Mouse (Mus musculus) neural tube, embryonic 11.5 days (tissue): ENCODE results near the gene Gyg. TPM values are rescaled to one million over a fixed set of nuclear protein-coding genes. Genes with fewer than 3 reads are reported as not detected.
"Not testable (repeated sequence)": the region's sequence is repeated elsewhere in the genome, so short reads cannot be mapped to it uniquely, and the experiment has no call there.

Experiments used
- ATAC-seq: fragments of 200-750 bp; cut with Nextera tagmentation; 2 replicates; pipeline ENCODE4 v1.8.0; 2017; ENCODE audit warnings: moderate number of reproducible peaks, mild to moderate bottlenecking, moderate TSS enrichment, moderate library complexity; ENCODE audit not compliant: insufficient read depth, low FRiP score, low TSS enrichment
- DNase-seq: peaks from one replicate; pipeline ENCODE4 v3.0.0-alpha.2; 2015; ENCODE audit warnings: low spot score
- H3K27ac ChIP-seq: fragments of 300-500 bp; sonication (generic); 2 replicates; pipeline ENCODE4 v1.5.1; 2014; ENCODE audit warnings: low read depth, mild to moderate bottlenecking, low read length
- H3K27me3 ChIP-seq: fragments of 300-500 bp; sonication (generic); 2 replicates; pipeline ENCODE4 v1.6.1; 2014; ENCODE audit warnings: mild to moderate bottlenecking, low read length, mixed read lengths; ENCODE audit not compliant: control insufficient read depth, insufficient read depth
- H3K36me3 ChIP-seq: fragments of 300-500 bp; sonication (generic); 2 replicates; pipeline ENCODE4 v1.6.1; 2014; ENCODE audit warnings: mild to moderate bottlenecking, low read length, moderate library complexity, mixed read lengths; ENCODE audit not compliant: control insufficient read depth, insufficient read depth
- H3K4me1 ChIP-seq: fragments of 300-500 bp; sonication (generic); 2 replicates; pipeline ENCODE4 v1.6.1; 2014; ENCODE audit warnings: low read length, mixed read lengths; ENCODE audit not compliant: control insufficient read depth, insufficient read depth
- H3K4me2 ChIP-seq: fragments of 300-500 bp; sonication (generic); 2 replicates; pipeline ENCODE4 v1.6.1; 2014; ENCODE audit warnings: low read depth, mild to moderate bottlenecking, moderate library complexity
- H3K4me3 ChIP-seq: fragments of 300-500 bp; sonication (generic); 2 replicates; pipeline ENCODE4 v1.5.1; 2014; ENCODE audit warnings: low read depth, low read length
- H3K9ac ChIP-seq: fragments of 300-500 bp; sonication (generic); 2 replicates; pipeline ENCODE4 v1.6.1; 2014; ENCODE audit warnings: mild to moderate bottlenecking, low read length
- H3K9me3 ChIP-seq: fragments of 300-500 bp; sonication (generic); 2 replicates; pipeline ENCODE4 v1.6.1; 2016; ENCODE audit warnings: low read length; ENCODE audit not compliant: control insufficient read depth
- WGBS: fragments of 180-500 bp; shearing (Covaris S2); extraction: QIAGEN DNeasy Blood & Tissue Kit; methylation state at CpG from one replicate; pipeline ENCODE4 v1.1.7; 2014; 5-methylcytosine and 5-hydroxymethylcytosine counted together
- polyA plus RNA-seq: library from polyadenylated mRNA; unstranded; fragments of >200 nt; fragmentation: Nextera tagmentation; extraction: Ambion mirVana; gene quantifications from 2 replicates; pipeline ENCODE4 v1.2.1, GENCODE M21; 2014

Gene Gyg
- polyA plus RNA-seq, 1 experiment from 2014 or later = 32.5 TPM

DNA sequence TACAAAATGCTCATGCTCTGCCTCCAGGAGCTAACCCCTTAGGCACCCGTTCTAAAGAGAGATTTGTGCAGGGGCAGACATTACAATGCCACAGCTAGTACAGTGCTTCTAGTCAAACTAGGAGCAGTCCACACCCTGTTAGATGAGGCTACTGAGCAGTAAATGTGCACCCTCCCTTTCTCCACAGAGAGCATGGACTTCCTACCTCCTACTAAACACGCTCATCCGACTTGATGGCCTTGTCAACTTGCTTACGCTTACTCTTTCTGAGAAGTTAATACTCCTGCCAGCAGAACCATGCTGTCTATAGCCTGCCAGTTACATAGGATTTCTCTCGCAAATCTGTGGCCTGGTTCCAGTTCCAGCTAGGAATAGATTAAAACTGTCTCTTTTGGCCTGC, 29.5 kb downstream of the Gyg start:
- ATAC-seq (no peak), DNase-seq (no peak)
- Histone ChIP-seq H3K4me3 (no peak overlapping the region), H3K27me3 (no peaks in the 10 kb centered on the region), H3K9me3 (no peaks in the 10 kb centered on the region), H3K27ac (no peak overlapping the region), H3K4me1 (no peaks in the 10 kb centered on the region), H3K4me2 (no peak overlapping the region), H3K36me3 (no peaks in the 10 kb centered on the region; the same call in 1 of the 2 replicates), H3K9ac (no peak overlapping the region)
- 97% methylated on average over 5 of the region's 5 CpGs for whole genome bisulfite sequencing

DNA sequence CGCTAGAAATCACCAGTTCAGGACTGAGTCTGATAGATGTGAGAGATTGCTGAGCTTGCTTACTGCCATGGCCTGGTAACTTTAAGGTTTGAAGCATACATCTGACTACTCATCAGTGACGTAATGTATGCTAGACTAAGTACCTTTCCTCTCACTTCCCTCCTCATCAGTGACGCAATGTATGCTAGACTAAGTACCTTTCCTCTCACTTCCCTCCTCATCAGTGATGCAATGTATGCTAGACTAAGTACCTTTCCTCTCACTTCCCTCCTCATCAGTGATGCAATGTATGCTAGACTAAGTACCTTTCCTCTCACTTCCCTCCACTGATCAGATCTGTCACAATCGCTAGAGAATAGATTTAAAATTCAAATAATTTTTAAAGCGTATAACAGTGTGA, 33.5 kb downstream of the Gyg start:
- 94% methylated on average over 5 of the region's 5 CpGs for WGBS
- not testable (repeated sequence) for H3K27me3 ChIP-seq, H3K9ac ChIP-seq, H3K27ac ChIP-seq, DNase-seq, H3K36me3 ChIP-seq, H3K4me3 ChIP-seq, H3K4me1 ChIP-seq, ATAC-seq, H3K9me3 ChIP-seq, H3K4me2 ChIP-seq

DNA sequence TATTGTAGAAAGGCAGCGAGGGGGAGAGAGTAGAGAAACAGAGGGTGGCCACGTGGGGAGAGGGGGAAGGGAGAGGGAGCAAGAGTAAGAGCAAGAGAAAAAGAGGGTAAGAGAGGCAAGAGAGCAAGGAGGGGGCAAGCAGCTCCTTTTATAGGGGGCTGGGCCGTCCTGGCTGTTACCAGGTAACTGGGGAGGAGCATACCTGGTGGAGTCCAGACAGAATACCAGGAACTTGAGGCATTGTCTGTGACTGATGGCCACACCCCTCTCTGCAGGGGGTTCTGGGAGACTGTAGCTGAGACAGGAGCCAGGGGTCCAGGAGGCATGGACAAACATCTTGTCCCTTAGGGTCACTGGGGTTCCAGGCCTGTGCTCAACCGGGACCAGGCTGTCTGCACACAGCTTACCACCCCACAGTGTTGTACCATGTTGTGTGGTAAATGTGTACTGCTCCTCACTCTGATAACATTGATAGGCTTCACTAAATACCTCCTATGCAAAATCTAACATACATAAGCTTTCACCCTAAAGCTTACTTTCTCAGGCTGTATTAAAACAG, 35.4 kb downstream of the Gyg start:
- DNase-seq = no peak
- Histone ChIP-seq H3K4me1 (no peaks in the 10 kb centered on the region), H3K36me3 (no peaks in the 10 kb centered on the region; the same call in 1 of the 2 replicates), H3K4me3 (no peak overlapping the region), H3K4me2 (no peak overlapping the region), H3K9ac (no peak overlapping the region), H3K9me3 (no peaks in the 10 kb centered on the region), H3K27ac (no peak overlapping the region), H3K27me3 (no peaks in the 10 kb centered on the region)
- ATAC-seq = no peak
- WGBS = 69% methylated on average over 4 of the region's 4 CpGs

DNA sequence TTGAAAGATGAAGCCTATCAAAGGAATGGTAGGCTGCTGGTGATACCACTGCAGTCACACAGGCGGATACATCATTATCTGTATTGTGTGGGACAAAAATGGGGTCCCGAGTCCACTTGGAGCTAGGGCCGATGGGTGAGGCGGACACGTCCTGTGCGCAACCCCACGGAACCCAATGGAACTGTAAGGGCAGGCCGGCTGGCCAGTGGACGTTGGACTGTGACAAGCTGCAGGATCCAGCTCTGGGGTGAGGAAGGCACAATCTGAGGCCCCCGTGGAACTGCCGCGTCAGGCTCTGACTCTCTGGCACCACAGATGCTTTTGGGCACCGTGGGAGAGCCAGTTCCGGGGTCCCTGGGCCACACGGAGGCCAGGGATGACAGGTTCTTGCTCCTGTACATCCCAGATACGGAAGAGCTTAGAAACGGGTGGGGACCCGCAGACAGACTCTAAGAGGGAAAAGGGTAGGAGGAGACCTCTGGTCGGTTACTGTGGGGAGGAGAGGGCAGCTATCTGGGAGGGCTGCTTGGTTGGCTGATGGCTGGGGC, 36.0 kb downstream of the Gyg start:
- Histone ChIP-seq H3K4me2 (no peak overlapping the region), H3K4me3 (no peak overlapping the region), H3K27ac (no peak overlapping the region), H3K9me3 (no peaks in the 10 kb centered on the region), H3K27me3 (no peaks in the 10 kb centered on the region), H3K36me3 (no peaks in the 10 kb centered on the region; the same call in 1 of the 2 replicates), H3K4me1 (no peaks in the 10 kb centered on the region), H3K9ac (no peak overlapping the region)
- ATAC-seq = no peak
- no peak for DNase-seq
- WGBS = 91% methylated on average over 19 of the region's 19 CpGs

DNA sequence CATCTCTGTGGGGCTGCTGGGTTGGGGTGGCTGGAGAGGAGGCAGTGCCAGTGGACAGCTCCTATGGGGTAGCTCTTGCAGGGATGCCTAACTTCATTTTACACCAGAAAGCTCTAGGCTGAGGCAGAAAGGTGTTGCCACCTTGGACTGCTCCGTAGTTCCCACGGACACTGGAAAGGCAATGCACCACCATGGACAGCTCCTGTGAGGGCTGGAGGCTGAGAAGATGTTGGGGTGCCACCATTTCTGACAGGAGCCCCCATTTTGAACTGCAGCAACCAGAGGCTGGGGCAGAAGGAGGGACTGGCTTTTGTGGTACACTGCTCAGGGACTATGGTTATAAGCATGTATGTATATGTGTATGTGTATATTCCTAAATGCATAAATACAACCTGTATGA, 43.2 kb downstream of the Gyg start:
- DNase-seq (no peak), ATAC-seq (no peak)

DNA sequence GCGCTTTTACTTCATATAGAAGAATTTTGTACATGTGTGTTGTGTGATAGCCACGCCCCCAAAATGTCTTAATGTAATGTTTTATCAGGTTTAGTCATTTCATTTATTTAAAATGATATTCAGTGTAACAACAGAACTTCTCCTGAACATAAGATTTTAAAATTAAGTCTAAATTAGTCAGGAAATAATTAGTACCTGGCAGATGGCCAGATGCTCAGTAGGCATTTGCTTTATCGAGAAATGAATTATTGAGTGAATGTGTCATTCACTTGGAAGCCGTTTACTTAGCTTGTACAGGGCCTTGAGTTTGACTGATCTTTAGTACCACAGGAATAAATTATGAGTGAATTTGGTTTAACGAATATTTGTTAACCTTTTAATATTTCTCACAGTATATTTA, 46.2 kb downstream of the Gyg start:
- no peak overlapping the region for H3K9ac ChIP-seq
- ATAC-seq = no peak

More for the DNA sequence above, 43.2 kb downstream of the Gyg start:
- no peak overlapping the region for H3K4me2 ChIP-seq
- H3K27me3 ChIP-seq = no peaks in the 10 kb centered on the region
- H3K4me3 ChIP-seq = no peak overlapping the region
- H3K36me3 ChIP-seq = peaks cover 2% of the 10 kb centered on the region; the same call in 1 of the 2 replicates
- H3K4me1 ChIP-seq = no peaks in the 10 kb centered on the region
- no peak overlapping the region for H3K9ac ChIP-seq
- WGBS = 93% methylated on average over 2 of the region's 2 CpGs
- H3K9me3 ChIP-seq = no peaks in the 10 kb centered on the region
- H3K27ac ChIP-seq = no peak overlapping the region

DNA sequence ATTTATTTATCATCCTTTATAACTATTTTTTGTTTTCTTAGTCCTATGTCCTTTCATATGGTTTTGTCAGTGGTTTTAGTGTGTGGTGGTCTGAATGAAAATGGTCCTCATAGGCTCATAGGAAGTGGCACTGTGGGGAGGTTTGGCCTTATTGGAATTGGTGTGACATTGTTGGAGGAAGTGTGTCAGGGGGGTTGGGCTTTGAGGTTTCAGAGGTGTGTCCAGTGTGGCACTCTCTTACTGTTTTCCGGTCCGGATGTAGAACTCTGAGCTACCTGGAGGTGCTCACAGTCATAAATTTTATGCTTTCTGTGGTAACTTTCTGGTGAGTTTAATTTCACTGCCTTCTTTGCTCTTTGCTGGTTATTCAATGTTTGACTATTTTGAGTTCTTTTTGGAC, 50.3 kb downstream of the Gyg start:
- WGBS = 88% methylated on average over 2 of the region's 2 CpGs
- no peak overlapping the region for H3K9ac ChIP-seq
- no peak overlapping the region for H3K4me2 ChIP-seq

More for the DNA sequence above, 46.2 kb downstream of the Gyg start:
- Histone ChIP-seq H3K27ac (no peak overlapping the region), H3K4me2 (no peak overlapping the region), H3K4me3 (no peak overlapping the region), H3K36me3 (peaks cover 2% of the 10 kb centered on the region; the same call in 1 of the 2 replicates), H3K4me1 (no peaks in the 10 kb centered on the region), H3K27me3 (no peaks in the 10 kb centered on the region), H3K9me3 (no peaks in the 10 kb centered on the region)
- no peak for DNase-seq
- WGBS = 89% methylated on average over 5 of the region's 5 CpGs

DNA sequence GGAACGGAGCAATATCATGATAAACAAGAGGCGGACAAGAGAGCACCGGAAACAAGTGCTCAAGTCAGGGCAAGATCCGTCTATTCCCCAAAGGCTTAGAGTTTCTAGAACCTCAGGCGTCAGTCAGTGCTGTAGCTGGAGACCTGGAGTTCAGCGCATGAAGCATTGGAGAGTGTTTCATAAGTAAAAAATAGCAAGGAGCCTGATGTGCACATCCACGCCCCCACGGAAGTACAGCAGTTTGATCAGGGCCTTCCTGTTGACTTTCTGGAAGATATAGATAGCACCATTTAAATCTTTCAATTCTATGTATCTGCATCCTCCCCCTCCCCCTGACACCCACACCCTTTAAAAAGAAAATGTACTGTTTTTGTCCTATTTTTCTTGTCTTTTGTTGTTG, 50.8 kb downstream of the Gyg start:
- no peaks in the 10 kb centered on the region for H3K27me3 ChIP-seq
- H3K9me3 ChIP-seq = no peaks in the 10 kb centered on the region
- ATAC-seq (no peak), DNase-seq (no peak)
- H3K36me3 ChIP-seq = no peaks in the 10 kb centered on the region
- H3K4me2 ChIP-seq = no peak overlapping the region
- H3K4me1 ChIP-seq = no peaks in the 10 kb centered on the region
- no peak overlapping the region for H3K27ac ChIP-seq
- no peak overlapping the region for H3K9ac ChIP-seq
- no peak overlapping the region for H3K4me3 ChIP-seq
- WGBS = 93% methylated on average over 8 of the region's 8 CpGs

More for the DNA sequence above, 50.3 kb downstream of the Gyg start:
- no peaks in the 10 kb centered on the region for H3K9me3 ChIP-seq
- H3K27me3 ChIP-seq = no peaks in the 10 kb centered on the region
- H3K4me1 ChIP-seq = no peaks in the 10 kb centered on the region
- H3K27ac ChIP-seq = no peak overlapping the region
- no peak overlapping the region for H3K4me3 ChIP-seq
- no peaks in the 10 kb centered on the region for H3K36me3 ChIP-seq
- ATAC-seq (no peak), DNase-seq (no peak)

DNA sequence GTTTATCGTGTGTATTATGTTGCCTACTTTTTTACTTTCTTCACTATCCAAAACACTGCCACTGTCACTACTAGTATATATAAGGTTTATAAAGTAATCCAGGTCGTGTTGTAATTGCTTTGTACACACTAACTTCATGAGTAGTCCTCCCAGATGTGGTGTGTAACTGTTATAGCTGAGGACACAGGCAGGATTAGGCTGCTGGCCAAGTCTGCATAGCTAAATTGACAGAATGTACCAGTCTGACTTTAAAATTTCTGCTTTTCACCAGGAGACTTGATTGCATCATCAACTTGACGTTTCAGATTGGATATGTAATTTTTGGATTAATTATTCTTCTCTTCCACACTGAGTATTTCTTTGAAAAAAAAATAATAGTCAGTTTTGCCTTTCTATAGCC, 51.3 kb downstream of the Gyg start:
- DNase-seq (no peak), ATAC-seq (no peak)
- H3K9ac ChIP-seq = no peak overlapping the region
- no peak overlapping the region for H3K4me2 ChIP-seq
- H3K27ac ChIP-seq = no peak overlapping the region
- WGBS = 82% methylated on average over 3 of the region's 3 CpGs
- no peaks in the 10 kb centered on the region for H3K4me1 ChIP-seq
- no peaks in the 10 kb centered on the region for H3K36me3 ChIP-seq
- no peak overlapping the region for H3K4me3 ChIP-seq
- H3K27me3 ChIP-seq = no peaks in the 10 kb centered on the region
- no peaks in the 10 kb centered on the region for H3K9me3 ChIP-seq
